Mouse (Mus musculus): ENCODE data around the gene Gm906. TPM values are rescaled to one million over a fixed set of nuclear protein-coding genes. Genes with fewer than 3 reads are reported as not detected.

Gene Gm906
- polyA plus RNA-seq (2012; rRNA removed; ENCODE audit: low replicate concordance): not detected in 2 replicates

DNA sequence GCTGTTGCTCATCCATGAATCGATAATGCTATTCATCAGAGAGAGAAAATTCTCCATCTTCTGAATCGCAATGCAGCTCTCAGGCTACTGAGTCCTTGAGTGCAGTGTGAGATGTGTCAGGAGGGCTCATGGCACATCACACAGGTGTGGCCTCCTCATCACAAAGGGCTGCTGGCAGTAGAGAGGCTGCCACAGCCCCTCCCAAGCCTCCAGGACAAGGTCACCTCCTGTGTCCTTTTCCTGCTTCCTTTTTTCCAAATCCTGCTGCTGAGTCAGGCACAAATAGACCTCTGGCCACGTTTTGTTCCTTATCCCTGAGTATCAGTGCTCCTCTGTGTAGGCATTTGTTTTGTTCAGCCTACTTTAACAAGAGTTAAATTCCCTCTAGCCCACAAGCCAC lies at the start of gene Gm906:
TSS of gene Gm906 (minus strand) at position 101 of the 400 bp plus-strand sequence.

Other genes with a start within 250 kb of the Gm906 start
- gene Fbxw17, start 167.6 kb upstream of the Gm906 start, polyA plus RNA-seq (2012; rRNA removed; ENCODE audit: low replicate concordance): 39.9 and 85.7 TPM in 2 replicates
- gene Gm47429, start 193.6 kb upstream of the Gm906 start, polyA plus RNA-seq (2012; rRNA removed; ENCODE audit: low replicate concordance): not detected in 2 replicates
- gene Nutm2, start 217.0 kb upstream of the Gm906 start, polyA plus RNA-seq (2012; rRNA removed; ENCODE audit: low replicate concordance): not detected in 2 replicates